Mouse (Mus musculus) ovary, adult 18-20 months (tissue): ENCODE results near the gene Nrsn2.
A peak's percentile ranks its signal among the peaks of the same experiment; 100 is the strongest.
"Not testable (repeated sequence)": the region's sequence is repeated elsewhere in the genome, so short reads cannot be mapped to it uniquely, and the experiment has no call there.

Experiments
- DNase-seq: peaks from one replicate; pipeline ENCODE4 v3.0.0; 2022; ENCODE audit warnings: low spot score, mixed read lengths

The Nrsn2 gene

GRCm38 (mm10) chr2:152384191-152384590 is 7.8 kb upstream of the Nrsn2 start:
- no peak for DNase-seq

- no peak for DNase-seq
Observed at GRCm38 (mm10) chr2:152375652-152376344, 640 bp downstream of the Nrsn2 start.

DNA sequence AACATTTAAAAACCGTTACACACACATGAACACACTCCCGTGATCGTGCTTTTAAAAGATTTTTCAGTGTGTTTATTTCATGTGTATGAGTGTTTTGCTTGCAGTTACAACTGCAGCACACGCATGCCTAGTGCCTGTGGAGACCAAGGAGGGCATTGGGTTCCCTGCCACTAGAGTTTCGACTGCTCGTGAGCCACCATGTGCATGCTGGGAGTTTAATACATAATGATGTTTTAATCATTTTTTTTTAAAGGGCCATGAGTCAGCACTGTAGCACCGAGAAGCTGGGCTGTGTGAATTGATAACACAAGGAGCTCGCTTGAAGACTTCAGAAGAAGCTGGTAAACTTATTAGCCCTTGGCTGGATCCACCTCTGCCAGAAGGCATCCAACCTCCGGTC is 2.9 kb downstream of the Nrsn2 start:
- DNase-seq: no peak

DNA sequence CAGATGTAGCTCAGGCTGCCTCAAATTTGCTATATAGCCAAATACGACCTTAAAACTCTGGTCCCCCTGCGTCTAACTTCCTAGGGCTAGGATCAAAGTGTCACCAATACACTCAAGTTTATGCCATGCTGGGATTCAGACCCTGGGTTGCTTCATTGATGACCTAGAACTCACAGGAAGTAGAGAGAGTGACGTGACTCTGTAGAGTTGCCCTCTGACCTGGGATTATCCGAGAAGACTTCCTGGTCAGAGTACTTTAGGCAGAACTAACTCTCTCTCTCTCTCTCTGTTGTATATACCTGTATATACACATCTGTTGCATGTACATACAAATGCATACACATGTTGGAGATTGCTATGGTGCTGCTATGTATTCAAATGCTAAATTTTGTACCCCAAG is 3.8 kb downstream of the Nrsn2 start:
- DNase-seq: no peak

GRCm38 (mm10) chr2:152372104-152372503 is 4.3 kb downstream of the Nrsn2 start:
- DNase-seq: no peak

DNA sequence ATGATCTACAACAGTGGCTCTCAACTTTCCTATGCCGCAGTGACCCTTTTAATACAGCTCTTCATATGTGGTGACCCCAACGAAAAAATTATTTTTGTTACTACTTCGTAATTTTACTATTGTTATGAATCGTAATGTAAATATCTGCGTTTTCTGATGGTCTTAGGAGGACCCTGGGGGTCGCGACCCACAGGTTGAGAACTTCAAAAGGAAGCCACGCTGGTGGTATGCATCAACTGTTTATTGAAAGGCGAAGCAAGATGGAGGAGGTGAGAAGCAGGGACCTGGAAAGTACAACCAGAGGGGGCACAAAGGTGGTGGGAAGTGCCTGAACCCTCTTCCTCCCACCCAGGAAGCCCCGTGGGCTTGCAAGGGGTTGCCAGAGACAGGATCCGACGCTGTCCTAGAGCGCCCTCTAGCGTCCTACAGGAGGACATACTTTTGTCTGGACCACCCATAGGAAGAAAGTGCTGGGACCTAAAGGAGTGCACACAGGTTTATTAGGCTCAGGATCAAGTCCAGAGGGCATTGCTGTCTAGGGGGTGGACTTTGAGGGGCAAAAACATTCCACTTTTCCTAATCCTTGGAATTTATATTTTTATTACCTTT is 7.8 kb downstream of the Nrsn2 start:
- no peak for DNase-seq

DNA sequence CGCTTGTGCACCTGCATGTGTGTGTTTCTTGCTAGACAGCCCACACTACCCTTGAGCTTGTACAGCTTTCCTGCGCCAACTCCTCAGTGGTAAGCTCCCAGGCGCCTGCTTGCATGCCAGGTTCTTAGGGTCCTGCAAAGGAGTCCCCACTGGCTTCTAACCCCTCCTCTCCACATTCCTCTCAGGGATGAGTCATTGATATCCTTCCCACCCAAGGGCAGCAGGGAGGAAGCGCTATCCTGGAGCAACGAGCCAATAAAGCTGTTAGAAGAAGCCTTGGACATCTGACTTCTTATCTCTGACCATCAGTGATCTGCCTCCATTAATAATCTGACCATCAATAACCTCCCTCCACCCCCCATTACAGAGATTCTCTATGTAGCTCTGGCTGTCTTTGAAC is 8.5 kb downstream of the Nrsn2 start:
- DNase-seq: peak; percentile 48

- peak; percentile 92 for DNase-seq
Observed at GRCm38 (mm10) chr2:152363245-152364147, 12.9 kb downstream of the Nrsn2 start.

DNA sequence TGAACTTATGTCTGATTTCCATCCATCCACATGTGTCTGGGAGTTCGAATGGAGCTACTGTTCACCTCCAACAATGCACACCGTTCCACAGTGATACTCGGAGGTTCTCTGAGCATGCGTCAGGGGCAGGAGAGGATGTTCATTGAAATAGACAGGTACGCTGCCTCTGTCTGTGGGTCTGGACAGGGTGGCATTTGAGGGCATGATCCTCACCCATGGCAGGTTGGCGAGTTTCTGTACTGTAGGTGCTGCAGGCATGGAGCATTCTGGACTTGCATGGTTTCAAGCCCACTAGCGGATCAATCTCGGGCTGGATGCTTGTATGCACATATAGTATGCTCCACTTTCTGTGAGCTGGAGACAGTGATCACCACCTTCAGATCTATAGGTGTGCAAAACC is 15.2 kb downstream of the Nrsn2 start:
- no peak for DNase-seq

GRCm38 (mm10) chr2:152360271-152360775 is 16.1 kb downstream of the Nrsn2 start:
- DNase-seq: peak; percentile 65

DNA sequence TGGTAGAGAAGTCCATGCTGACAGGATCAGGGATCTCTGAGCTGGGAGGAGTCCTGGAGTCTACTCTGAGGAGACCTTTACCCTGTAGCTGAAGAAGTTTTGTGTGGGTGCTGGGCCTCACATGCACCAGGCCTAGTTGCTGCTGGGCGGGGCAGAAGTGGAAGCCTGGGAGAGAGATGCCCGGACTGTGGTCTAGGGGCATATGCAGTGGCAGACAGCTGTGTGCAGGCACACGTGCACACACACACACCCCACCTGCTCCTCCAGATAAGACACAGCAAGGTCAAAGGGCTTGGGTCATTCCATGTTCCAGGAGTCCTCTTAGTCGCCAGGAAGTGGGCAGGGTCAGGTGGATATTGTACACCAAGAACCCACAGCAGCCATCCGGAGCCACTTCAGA is 16.8 kb downstream of the Nrsn2 start:
- DNase-seq: no peak

- not testable (repeated sequence) for DNase-seq
Observed at GRCm38 (mm10) chr2:152358977-152359376, 17.5 kb downstream of the Nrsn2 start.

GRCm38 (mm10) chr2:152357254-152357653 is 19.2 kb downstream of the Nrsn2 start:
- no peak for DNase-seq

DNA sequence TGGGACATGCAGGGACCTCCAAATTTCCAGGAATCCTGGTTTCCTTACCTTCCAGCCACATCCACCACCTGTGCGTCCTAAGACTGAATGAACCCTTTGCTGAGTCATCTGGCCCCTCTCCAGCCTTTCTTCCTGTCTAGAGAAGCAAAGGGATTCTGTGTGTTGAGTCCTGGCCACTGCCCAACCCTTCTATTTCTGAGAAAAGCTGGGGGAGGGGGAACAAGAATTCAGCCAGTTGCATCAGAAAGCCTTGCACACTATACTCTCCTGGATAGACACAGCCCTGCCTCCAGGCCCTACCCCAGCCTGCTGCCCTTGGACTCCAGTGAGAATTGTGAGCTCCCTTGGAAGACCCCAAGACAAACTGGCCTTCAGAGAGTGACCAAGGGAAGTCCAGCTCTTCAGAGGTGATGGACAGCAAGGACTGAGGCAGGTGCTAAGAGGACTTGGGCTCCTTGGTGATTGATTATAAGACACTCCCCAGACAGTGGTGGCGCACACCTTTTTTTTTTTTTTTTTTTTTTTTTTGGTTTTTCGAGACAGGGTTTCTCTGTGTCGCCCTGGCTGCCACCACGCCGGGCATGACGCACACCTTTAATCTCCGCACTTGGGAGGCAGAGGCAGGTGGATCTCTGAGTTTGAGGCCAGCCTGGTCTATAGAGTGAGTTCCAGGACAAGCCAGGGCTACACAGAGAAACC is 26.4 kb downstream of the Nrsn2 start:
- DNase-seq: peak; percentile 53

- DNase-seq: no peak
Observed at GRCm38 (mm10) chr2:152349205-152349604, 27.2 kb downstream of the Nrsn2 start.

- no peak for DNase-seq
Observed at GRCm38 (mm10) chr2:152347722-152348121, 28.7 kb downstream of the Nrsn2 start.

DNA sequence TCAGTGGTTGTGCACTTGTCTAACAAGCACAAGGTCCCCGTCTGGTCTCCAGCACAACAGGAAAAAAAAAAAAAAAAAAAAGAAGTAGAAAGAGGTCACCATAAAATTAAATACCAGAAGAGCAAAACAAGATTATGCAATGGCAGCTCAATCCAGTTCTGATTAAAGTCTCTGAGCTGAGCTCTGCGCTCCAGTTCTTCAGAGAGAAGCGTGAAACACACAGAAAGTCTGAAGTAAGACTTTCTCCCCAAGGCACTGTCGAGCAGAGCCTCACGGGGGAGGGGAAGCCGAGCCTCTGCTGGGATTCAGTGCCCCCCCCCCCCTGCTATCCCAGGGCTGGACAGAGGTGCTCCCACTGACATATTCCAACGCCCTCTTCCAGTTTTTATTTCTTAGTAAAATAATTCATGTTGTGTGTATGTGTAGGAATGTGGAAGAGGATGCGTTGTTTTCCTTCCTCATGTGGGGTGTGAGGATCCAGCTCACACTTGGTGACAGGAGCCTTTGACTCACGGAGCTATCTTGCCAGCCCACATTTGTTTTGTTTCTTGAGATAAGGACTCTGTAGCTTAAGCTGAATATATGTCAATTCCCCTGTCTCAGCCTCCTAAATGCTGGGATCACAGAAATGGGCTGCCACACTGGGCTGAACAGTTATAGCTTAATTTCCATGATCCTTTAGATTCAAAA is 29.5 kb downstream of the Nrsn2 start:
- DNase-seq: no peak

GRCm38 (mm10) chr2:152345393-152345792 is 31.0 kb downstream of the Nrsn2 start:
- DNase-seq: no peak

- DNase-seq: no peak
Observed at GRCm38 (mm10) chr2:152344909-152345308, 31.5 kb downstream of the Nrsn2 start.

GRCm38 (mm10) chr2:152344361-152344760 is 32.1 kb downstream of the Nrsn2 start:
- DNase-seq: no peak
